Mouse (Mus musculus): Measurements from ENCODE around the gene Spg7.
"Not testable (repeated sequence)": the region's sequence is repeated elsewhere in the genome, so short reads cannot be mapped to it uniquely, and the experiment has no call there.

Spg7 gene

GRCm38 (mm10) chr8:123097786-123098584 lies 35.2 kb downstream of the Spg7 start:
- DNase-seq (ENCODE audit: low spot score) = no peak

DNA sequence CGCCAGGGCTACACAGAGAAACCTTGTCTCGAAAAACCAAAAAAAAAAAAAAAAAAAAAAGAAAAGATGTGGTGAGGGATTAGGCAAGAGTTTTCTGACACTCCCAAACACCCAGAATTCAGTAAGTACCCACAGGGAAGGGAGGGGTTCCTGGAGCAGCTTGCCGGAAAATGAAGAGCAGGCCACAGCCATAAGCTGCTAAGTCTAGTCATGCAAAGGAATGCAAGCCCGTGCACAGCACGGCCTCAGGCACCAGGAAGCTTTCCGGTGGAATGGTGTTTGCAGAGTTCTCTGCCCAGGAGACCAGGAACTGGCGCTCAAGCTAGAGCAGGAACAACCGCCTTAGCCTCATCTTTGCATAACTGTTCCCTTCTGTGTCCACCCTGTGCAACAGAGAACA lies 37.5 kb downstream of the Spg7 start:
- DNase-seq (ENCODE audit: low spot score) = no peak

DNA sequence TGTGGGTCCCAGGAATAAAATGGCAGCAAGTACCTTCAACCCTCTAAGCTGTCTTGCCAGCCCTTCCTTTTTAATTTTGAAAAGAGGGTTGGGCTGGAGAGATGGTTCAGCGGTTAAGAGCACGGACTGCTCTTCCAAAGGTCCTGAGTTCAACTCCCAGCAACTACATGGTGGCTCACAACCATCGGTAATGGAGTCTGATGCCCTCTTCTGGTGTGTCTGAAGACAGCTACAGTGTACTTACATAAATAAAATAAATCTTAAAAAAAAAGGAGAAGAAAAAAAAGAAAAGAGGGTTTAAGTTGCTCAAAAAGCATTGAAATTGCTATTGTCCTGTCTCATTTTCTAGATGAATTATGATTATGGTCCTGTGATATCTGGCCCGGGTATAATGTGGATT lies 38.5 kb downstream of the Spg7 start:
- DNase-seq (ENCODE audit: low spot score) = no peak

- DNase-seq (ENCODE audit: low spot score) = peak; percentile 97
Observed at GRCm38 (mm10) chr8:123101735-123102685, 39.3 kb downstream of the Spg7 start, which contains the start of gene Rpl13. Rpl13 (plus strand) TSS chr8:123102350.

DNA sequence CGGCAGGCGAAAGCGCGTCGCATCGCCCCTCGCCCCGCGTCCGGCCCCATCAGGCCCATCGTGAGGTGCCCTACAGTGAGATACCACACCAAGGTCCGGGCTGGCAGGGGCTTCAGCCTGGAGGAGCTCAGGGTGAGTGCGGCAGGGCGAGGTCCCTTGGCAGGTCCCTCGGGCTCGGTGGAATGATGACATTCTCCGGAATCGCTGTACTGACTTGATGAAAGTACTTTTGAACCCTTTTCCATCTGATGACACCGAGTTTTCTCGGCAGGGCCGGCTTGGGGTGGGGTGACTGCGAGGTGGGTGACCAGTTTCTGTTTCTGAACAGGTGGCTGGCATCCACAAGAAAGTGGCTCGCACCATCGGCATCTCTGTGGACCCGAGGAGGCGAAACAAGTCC lies 40.1 kb downstream of the Spg7 start:
- DNase-seq (ENCODE audit: low spot score) = not testable (repeated sequence)

DNA sequence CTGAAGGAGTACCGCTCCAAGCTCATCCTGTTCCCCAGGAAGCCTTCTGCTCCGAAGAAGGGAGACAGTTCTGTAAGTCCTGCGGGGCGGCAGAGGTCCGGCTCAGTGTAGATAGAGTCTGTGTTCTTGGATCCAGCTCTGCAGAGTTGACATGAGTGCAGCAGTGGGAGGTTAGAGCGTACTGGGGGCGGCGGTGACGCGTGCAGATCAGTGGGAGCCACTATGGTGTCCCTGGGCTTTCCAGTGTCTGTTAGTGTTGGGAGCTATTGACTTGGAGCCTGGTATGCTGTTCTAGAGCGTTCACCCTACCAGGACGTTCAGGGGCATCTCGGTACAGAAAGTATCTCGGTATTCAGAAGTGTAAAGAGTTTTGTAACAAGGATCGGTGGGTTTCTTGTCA lies 40.5 kb downstream of the Spg7 start:
- DNase-seq (ENCODE audit: low spot score) = no peak

GRCm38 (mm10) chr8:123104046-123104767 lies 41.5 kb downstream of the Spg7 start:
- DNase-seq (ENCODE audit: low spot score) = no peak

DNA sequence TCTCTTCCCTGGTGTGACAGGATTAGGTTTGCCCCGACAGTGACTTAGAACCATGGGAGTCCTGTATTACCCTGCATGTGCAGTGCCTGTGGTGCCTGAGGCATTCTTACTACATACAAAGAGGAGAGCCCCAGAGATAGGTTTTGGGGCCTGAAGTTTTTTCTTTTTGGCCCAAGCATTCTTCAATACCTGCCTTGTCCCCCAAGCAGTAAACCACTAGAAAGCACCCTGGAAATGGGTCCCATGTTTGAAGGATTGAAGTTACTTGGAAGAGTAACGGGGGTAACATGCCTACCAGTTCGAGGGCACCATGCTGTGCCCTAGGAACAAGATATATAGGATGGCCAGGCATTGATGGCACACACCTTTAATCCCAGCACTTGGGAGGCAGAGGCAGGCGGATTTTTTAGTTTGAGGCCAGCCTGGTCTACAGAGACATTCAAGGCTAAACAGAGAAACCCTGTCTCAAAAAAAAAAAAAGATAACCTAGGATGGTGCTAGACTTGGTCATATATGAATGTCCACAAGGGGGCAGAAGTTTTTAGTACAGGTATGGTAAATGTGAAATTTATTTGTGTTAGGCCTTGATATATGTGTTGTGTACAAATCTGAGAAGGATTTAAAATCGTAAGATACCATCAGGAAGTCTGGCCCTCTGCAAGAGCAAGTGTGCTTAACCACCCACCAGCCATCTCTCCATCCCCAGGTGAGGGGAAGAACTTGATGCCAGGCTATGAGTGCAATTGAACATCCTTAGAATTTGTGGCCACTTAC lies 43.0 kb downstream of the Spg7 start:
- DNase-seq (ENCODE audit: low spot score) = no peak

DNA sequence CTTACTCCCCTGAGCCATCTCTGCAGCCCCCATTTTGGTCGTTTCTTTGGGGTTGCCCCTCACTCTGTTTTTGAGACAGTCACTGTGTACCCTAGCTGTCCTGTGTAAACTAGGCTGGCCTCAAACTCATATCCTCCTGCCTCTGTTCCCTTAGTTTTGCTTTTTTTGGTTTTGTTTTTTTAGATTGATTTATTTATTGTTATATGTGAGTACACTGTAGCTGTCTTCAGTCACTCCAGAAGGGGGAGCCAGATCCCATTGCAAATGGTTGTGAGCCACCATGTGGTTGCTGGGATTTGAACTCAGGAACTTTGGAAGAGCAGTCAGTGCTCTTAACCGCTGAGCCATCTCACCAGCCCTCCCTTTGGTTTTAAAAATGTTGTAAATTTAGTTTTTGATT lies 43.8 kb downstream of the Spg7 start:
- no peak for DNase-seq (ENCODE audit: low spot score)

DNA sequence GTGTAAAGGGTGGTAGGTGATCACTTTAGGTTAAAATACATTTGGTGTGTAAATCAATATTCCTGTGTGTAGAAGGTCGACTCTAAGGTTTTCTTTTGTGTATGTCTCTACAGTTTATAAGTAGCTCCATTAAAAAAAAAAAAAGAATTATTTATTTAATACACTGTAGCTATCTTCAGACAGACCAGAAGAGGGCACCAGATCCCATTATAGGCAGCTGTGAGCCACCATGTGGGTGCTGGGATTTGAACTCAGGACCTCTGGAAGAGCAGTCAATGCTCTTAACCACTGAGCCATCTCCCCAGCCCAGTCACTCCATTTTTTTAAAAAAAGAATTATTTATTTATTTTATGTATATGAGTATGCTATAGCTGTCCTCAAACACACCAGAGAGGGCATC lies 45.3 kb downstream of the Spg7 start:
- DNase-seq (ENCODE audit: low spot score) = no peak

DNA sequence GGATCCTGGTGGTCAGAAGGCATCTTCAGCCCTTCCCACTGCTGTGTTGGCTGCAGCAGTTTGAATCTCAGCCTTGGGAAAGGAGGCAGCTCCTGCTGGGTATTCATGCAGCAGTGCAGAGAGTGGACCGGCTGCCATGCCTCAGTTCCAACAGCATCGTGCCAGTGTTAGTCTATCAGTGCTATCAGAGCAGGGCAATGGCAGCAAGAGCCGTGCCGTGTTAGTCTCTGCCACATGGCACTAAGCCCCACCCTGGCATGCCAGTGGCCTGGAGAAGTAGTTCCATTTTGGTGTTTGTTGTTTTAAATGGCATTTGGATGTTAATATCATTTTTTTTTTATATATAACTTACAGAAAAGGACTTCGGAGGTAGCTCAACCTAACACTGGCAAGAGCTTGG lies 46.2 kb downstream of the Spg7 start:
- DNase-seq (ENCODE audit: low spot score) = no peak

DNA sequence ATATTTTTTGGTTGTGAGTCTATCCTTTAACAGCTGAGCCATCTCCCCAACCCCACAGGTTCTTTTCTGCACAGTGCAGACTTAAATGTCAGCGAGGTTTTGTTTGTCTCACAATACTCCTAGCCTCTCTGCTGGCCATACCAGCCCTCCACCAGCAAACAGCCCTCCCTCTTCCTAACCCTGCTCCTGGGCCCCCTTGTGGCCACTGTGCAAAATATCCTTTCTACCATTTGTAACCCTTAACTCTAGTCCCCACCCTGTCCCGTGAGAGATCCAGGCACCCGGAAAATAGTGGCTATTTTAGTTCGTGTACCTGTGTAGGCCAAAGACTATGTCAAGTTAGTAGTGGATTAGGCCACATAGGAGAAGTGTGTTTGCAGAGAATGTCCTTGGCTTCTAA lies 47.9 kb downstream of the Spg7 start:
- DNase-seq (ENCODE audit: low spot score) = peak; percentile 72

- no peak for DNase-seq (ENCODE audit: low spot score)
Observed at GRCm38 (mm10) chr8:123112892-123113291, 50.1 kb downstream of the Spg7 start.

DNA sequence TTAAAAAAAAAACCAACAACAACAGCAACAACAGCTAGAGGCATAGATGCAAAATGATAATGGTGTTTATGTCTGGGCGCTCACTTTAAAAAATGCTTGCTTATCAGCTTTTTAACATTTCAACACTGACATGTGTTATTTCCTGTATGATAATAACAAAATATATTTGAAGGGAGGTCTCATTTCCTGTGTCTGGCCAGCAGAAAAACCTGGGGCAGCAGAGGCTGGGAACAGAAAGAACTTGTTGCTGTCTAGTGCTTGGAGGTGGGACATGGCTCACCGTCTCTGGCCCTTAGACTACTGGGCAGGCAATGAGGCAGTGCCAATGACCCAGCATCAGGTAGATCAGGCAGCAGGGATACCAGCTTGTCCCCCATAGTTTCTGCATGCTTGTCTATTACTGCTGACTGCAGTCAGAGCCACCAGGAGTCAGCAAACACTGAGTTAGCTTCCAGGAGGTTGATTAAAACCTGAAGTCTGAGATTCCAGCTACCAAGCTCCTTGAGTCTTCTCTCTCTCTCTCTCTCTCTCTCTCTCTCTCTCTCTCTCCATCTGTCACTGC lies 51.2 kb downstream of the Spg7 start:
- DNase-seq (ENCODE audit: low spot score) = no peak

- DNase-seq (ENCODE audit: low spot score) = no peak
Observed at GRCm38 (mm10) chr8:123114644-123115043, 51.9 kb downstream of the Spg7 start.

- no peak for DNase-seq (ENCODE audit: low spot score)
Observed at GRCm38 (mm10) chr8:123117127-123117731, 54.5 kb downstream of the Spg7 start, which contains the start of gene Cpne7. Cpne7 (plus strand) TSS chr8:123117374.

- DNase-seq (ENCODE audit: low spot score) = no peak
Observed at GRCm38 (mm10) chr8:123117744-123118143, 55.0 kb downstream of the Spg7 start.

DNA sequence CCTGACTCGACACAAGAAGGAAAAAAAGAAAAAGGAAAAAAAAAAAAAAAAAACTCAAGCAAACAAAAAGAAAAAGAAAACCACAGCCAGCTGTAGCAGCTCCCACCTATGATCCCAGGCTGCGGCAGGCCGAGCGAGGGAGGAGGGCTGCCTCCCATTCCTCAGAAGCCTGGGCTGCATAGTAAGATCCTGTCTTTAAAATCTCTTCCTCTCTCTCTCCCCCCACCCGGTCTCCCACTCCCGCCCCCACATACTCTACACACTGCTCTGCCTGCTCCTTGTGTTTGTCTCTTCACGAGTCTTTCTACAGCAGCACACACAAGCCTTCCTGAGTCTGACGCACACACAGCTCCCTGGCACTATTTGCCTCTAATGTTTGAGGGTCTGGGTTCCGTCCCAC lies 59.3 kb downstream of the Spg7 start:
- no peak for DNase-seq (ENCODE audit: low spot score)

DNA sequence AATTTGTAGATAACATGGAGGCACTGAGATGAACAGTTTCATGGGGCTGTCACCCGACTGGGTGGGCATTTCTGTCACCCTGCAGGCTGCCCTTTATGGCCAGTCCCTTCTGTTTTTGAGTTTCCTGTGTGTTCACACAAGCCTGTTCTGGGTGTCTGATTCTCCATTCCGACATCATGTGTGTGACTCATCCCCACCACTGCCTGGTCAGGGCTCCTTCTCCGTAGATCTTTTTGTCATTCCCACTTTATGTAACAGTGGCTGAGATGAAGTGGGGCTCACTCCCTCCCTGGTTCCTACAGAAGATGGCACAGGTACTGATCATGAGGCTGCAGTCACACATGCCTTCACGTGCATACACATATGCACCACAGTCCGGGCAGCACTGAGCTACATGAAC lies 59.9 kb downstream of the Spg7 start:
- DNase-seq (ENCODE audit: low spot score) = no peak

DNA sequence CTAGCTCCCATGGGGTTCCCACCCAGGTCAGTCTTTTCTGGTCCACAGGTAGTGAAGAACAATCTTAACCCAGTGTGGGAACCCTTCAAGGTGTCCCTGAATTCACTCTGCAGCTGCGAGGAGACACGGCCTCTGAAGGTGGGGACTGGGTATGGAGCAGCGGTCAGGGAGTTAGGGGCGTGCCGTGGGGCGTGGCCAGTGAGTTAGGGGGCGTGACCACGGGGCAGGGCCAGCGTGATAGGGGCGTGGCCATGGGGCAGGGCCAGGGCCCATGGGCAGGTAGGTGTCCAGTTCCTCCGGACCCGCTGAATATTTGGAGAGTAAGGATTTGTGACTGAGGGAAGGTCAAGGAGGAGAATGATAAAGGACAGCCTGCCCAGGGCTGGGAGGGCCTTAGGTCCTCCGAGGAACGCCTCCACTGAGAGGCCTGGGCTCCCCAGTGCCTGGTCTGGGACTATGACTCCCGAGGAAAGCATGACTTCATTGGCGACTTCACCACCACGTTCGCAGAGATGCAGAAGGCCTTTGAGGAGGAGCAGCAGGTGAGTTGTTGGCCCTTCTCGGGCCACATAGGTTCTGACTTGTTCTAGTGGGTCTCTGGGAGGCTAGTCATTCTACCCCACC lies 63.6 kb downstream of the Spg7 start:
- peak; percentile 85 for DNase-seq (ENCODE audit: low spot score)

Measured in testis, postnatal 10 days (tissue).